Mouse (Mus musculus) heart, postnatal 0 days (tissue): ENCODE measurements at regions not wholly inside any gene's neighbourhood (a gene's known extent, or its start where the extent isn't known, plus 50 kb on each side); places are given as distances from the start of the nearest gene placed in this dataset.

Experiments used
- ATAC-seq: fragments of 200-750 bp; cut with Nextera tagmentation; 2 replicates; pipeline ENCODE4 v1.8.0; 2017; ENCODE audit warnings: low read depth, moderate number of reproducible peaks, moderate library complexity; ENCODE audit not compliant: insufficient read depth
- DNase-seq: peaks from one replicate; pipeline ENCODE4 v3.0.0-alpha.2; 2016; ENCODE audit warnings: low spot score
- H3K27ac ChIP-seq: fragments of 300-500 bp; sonication (generic); 2 replicates; pipeline ENCODE4 v1.5.1; 2014; ENCODE audit warnings: low read depth, mild to moderate bottlenecking
- H3K27me3 ChIP-seq: fragments of 300-500 bp; sonication (generic); 2 replicates; pipeline ENCODE4 v1.6.1; 2014; ENCODE audit warnings: low read length, mixed read lengths; ENCODE audit not compliant: control insufficient read depth, insufficient read depth
- H3K36me3 ChIP-seq: fragments of 300-500 bp; sonication (generic); replicated peaks from 2 replicates; pipeline ENCODE4 v1.6.1; 2014; ENCODE audit warnings: low read length, mixed read lengths; ENCODE audit not compliant: control insufficient read depth, insufficient read depth
- H3K4me1 ChIP-seq: fragments of 300-500 bp; sonication (generic); 2 replicates; pipeline ENCODE4 v1.6.1; 2014; ENCODE audit warnings: antibody characterized with exemption; ENCODE audit not compliant: control insufficient read depth, insufficient read depth
- H3K4me2 ChIP-seq: fragments of 300-500 bp; sonication (generic); 2 replicates; pipeline ENCODE4 v1.6.1; 2014; ENCODE audit warnings: low read depth, mild to moderate bottlenecking, low read length, moderate library complexity
- H3K4me3 ChIP-seq: fragments of 300-500 bp; sonication (generic); 2 replicates; pipeline ENCODE4 v1.5.1; 2014; ENCODE audit warnings: low read depth, low read length
- H3K9ac ChIP-seq: fragments of 300-500 bp; sonication (generic); replicated peaks from 2 replicates; pipeline ENCODE4 v1.6.1; 2014; ENCODE audit warnings: low read depth, low read length, mixed read lengths
- H3K9me3 ChIP-seq: fragments of 300-500 bp; sonication (generic); replicated peaks from 2 replicates; pipeline ENCODE4 v1.6.1; 2016; ENCODE audit warnings: low read length; ENCODE audit not compliant: control insufficient read depth
- CTCF ChIP-seq: IDR thresholded peaks from 2 replicates; pipeline ENCODE4 v1.5.1; 2016; ENCODE audit warnings: antibody characterized with exemption, control low read depth, low read depth
- EP300 ChIP-seq: IDR thresholded peaks from 2 replicates; pipeline ENCODE4 v1.6.1; 2016; ENCODE audit warnings: antibody characterized with exemption, low read depth
- WGBS: fragments of 180-500 bp; shearing (Covaris S2); extraction: QIAGEN DNeasy Blood & Tissue Kit; methylation state at CpG from one replicate; pipeline ENCODE4 v1.1.7; 2014; 5-methylcytosine and 5-hydroxymethylcytosine counted together

GRCm38 (mm10) chr13:55974105-55974504, 138.1 kb upstream of the Pitx1 start:
- DNase-seq (no peak), ATAC-seq (no peak)
- no peak overlapping the region for H3K27ac ChIP-seq
- no peak overlapping the region for H3K4me3 ChIP-seq
- H3K4me1 ChIP-seq = peaks cover 5% of the 10 kb centered on the region; the same call in 1 of the 2 replicates
- WGBS = 66% methylated on average over 5 of the region's 5 CpGs
- H3K36me3 ChIP-seq = no peaks in the 10 kb centered on the region
- H3K27me3 ChIP-seq = no peaks in the 10 kb centered on the region
- no peak overlapping the region for H3K9ac ChIP-seq
- no peak overlapping the region for H3K4me2 ChIP-seq
- no peaks in the 10 kb centered on the region for H3K9me3 ChIP-seq
- TF ChIP-seq EP300 (no peak), CTCF (peak; percentile 43)

GRCm38 (mm10) chr13:55970687-55971086, 134.7 kb upstream of the Pitx1 start:
- H3K9me3 ChIP-seq = no peaks in the 10 kb centered on the region
- no peak overlapping the region for H3K9ac ChIP-seq
- peaks cover 3% of the 10 kb centered on the region; the same call in 1 of the 2 replicates for H3K27me3 ChIP-seq
- no peak overlapping the region for H3K4me3 ChIP-seq
- DNase-seq = no peak
- H3K27ac ChIP-seq = no peak overlapping the region
- no peaks in the 10 kb centered on the region for H3K36me3 ChIP-seq
- no peak for TF ChIP-seq CTCF
- TF ChIP-seq EP300 = no peak
- no peak overlapping the region for H3K4me2 ChIP-seq
- 75% methylated on average over 6 of the region's 6 CpGs for WGBS
- ATAC-seq = no peak
- no peaks in the 10 kb centered on the region for H3K4me1 ChIP-seq

GRCm38 (mm10) chr13:55969473-55969872, 133.5 kb upstream of the Pitx1 start:
- Histone ChIP-seq H3K9ac (no peak overlapping the region), H3K9me3 (no peaks in the 10 kb centered on the region), H3K4me1 (no peaks in the 10 kb centered on the region), H3K4me2 (no peak overlapping the region), H3K27ac (no peak overlapping the region), H3K36me3 (no peaks in the 10 kb centered on the region), H3K27me3 (peaks cover 8% of the 10 kb centered on the region; the same call in 1 of the 2 replicates), H3K4me3 (no peak overlapping the region)
- no peak for TF ChIP-seq CTCF
- no peak for TF ChIP-seq EP300
- 87% methylated on average over 4 of the region's 4 CpGs for WGBS
- no peak for DNase-seq
- no peak for ATAC-seq

GRCm38 (mm10) chr13:55967151-55967550, 131.2 kb upstream of the Pitx1 start:
- no peak overlapping the region for H3K9ac ChIP-seq
- TF ChIP-seq CTCF (no peak), EP300 (no peak)
- no peaks in the 10 kb centered on the region for H3K9me3 ChIP-seq
- H3K4me1 ChIP-seq = no peaks in the 10 kb centered on the region
- no peaks in the 10 kb centered on the region for H3K36me3 ChIP-seq
- 80% methylated on average over 6 of the region's 6 CpGs for WGBS
- no peak for ATAC-seq
- peaks cover 31% of the 10 kb centered on the region for H3K27me3 ChIP-seq
- no peak overlapping the region for H3K4me2 ChIP-seq
- no peak overlapping the region for H3K27ac ChIP-seq
- DNase-seq = no peak
- H3K4me3 ChIP-seq = no peak overlapping the region

GRCm38 (mm10) chr13:55963005-55963620, 127.1 kb upstream of the Pitx1 start:
- TF ChIP-seq EP300 (no peak), CTCF (peak; percentile 75)
- Histone ChIP-seq H3K4me3 (no peak overlapping the region), H3K9ac (no peak overlapping the region)

GRCm38 (mm10) chr13:55962254-55962866, 126.4 kb upstream of the Pitx1 start:
- Histone ChIP-seq H3K4me1 (no peaks in the 10 kb centered on the region), H3K9ac (no peak overlapping the region), H3K4me3 (no peak overlapping the region), H3K36me3 (no peaks in the 10 kb centered on the region), H3K27ac (no peak overlapping the region), H3K27me3 (peaks cover 45% of the 10 kb centered on the region), H3K4me2 (no peak overlapping the region), H3K9me3 (no peaks in the 10 kb centered on the region)
- TF ChIP-seq CTCF (no peak), EP300 (no peak)
- DNase-seq (no peak), ATAC-seq (no peak)
- WGBS = 45% methylated on average over 18 of the region's 18 CpGs

More at GRCm38 (mm10) chr13:55963005-55963620, 127.1 kb upstream of the Pitx1 start:
- H3K4me1 ChIP-seq = no peaks in the 10 kb centered on the region
- H3K4me2 ChIP-seq = no peak overlapping the region
- DNase-seq = peak; percentile 62
- no peaks in the 10 kb centered on the region for H3K9me3 ChIP-seq
- peaks cover 45% of the 10 kb centered on the region for H3K27me3 ChIP-seq
- H3K27ac ChIP-seq = no peak overlapping the region
- ATAC-seq = 0 out of 2 replicates have a peak, but pooled peaks have one; percentile 58
- WGBS = 12% methylated on average over 22 of the region's 22 CpGs
- H3K36me3 ChIP-seq = no peaks in the 10 kb centered on the region
